Mouse (Mus musculus) forebrain, embryonic 13.5 days (tissue): ENCODE results near the gene Sbf2. TPM values are rescaled to one million over a fixed set of nuclear protein-coding genes. Genes with fewer than 3 reads are reported as not detected.
"Not testable (repeated sequence)": the region's sequence is repeated elsewhere in the genome, so short reads cannot be mapped to it uniquely, and the experiment has no call there.

Source experiments
- ATAC-seq: fragments of 200-750 bp; cut with Nextera tagmentation; 2 replicates; pipeline ENCODE4 v1.8.0; 2017
- H3K27ac ChIP-seq: fragments of 300-500 bp; sonication (generic); 2 replicates; pipeline ENCODE4 v1.5.1; 2015; ENCODE audit warnings: inconsistent platforms, mild to moderate bottlenecking, moderate library complexity
- H3K27me3 ChIP-seq: fragments of 300-500 bp; sonication (generic); 2 replicates; pipeline ENCODE4 v1.6.1; 2015; ENCODE audit warnings: mild to moderate bottlenecking, inconsistent platforms
- H3K36me3 ChIP-seq: fragments of 300-500 bp; sonication (generic); 2 replicates; pipeline ENCODE4 v1.6.1; 2015; ENCODE audit warnings: mild to moderate bottlenecking, inconsistent platforms; ENCODE audit not compliant: poor library complexity, severe bottlenecking
- H3K4me1 ChIP-seq: fragments of 300-500 bp; sonication (generic); 2 replicates; pipeline ENCODE4 v1.6.1; 2015; ENCODE audit warnings: inconsistent platforms
- H3K4me2 ChIP-seq: fragments of 300-500 bp; sonication (generic); 2 replicates; pipeline ENCODE4 v1.6.1; 2015; ENCODE audit warnings: inconsistent platforms, mild to moderate bottlenecking, moderate library complexity
- H3K4me3 ChIP-seq: fragments of 300-500 bp; sonication (generic); 2 replicates; pipeline ENCODE4 v1.5.1; 2015; ENCODE audit warnings: mild to moderate bottlenecking, inconsistent platforms
- H3K9ac ChIP-seq: fragments of 300-500 bp; sonication (generic); 2 replicates; pipeline ENCODE4 v1.6.1; 2015; ENCODE audit warnings: mild to moderate bottlenecking, inconsistent platforms
- H3K9me3 ChIP-seq: fragments of 300-500 bp; sonication (generic); replicated peaks from 2 replicates; pipeline ENCODE4 v1.6.1; 2016; ENCODE audit warnings: inconsistent platforms
- WGBS: fragments of 180-500 bp; shearing (Covaris S2); methylation state at CpG from one replicate; pipeline ENCODE4 v1.1.7; 2015; 5-methylcytosine and 5-hydroxymethylcytosine counted together
- polyA plus RNA-seq: library from polyadenylated mRNA; unstranded; fragments of >200 nt; fragmentation: Nextera tagmentation; extraction: Ambion mirVana; gene quantifications from 2 replicates; pipeline ENCODE4 v1.2.1, GENCODE M21; 2015

Sbf2 gene
- polyA plus RNA-seq, 1 experiment from 2014 or later: 51.8 TPM

GRCm38 (mm10) chr7:110645859-110646258 lies 31.1 kb upstream of the Sbf2 start:
- WGBS: 89% methylated on average over 6 of the region's 6 CpGs
- ATAC-seq: no peak

GRCm38 (mm10) chr7:110645311-110645710 lies 30.6 kb upstream of the Sbf2 start:
- H3K4me3 ChIP-seq: no peak overlapping the region
- peaks cover 7% of the 10 kb centered on the region for H3K9me3 ChIP-seq
- H3K4me2 ChIP-seq: no peak overlapping the region
- 70% methylated on average over 5 of the region's 5 CpGs for whole genome bisulfite sequencing
- no peaks in the 10 kb centered on the region for H3K36me3 ChIP-seq
- H3K27me3 ChIP-seq: no peaks in the 10 kb centered on the region
- no peak overlapping the region for H3K9ac ChIP-seq
- peak; percentile 51 for ATAC-seq
- peaks cover 3% of the 10 kb centered on the region; the same call in 1 of the 2 replicates for H3K4me1 ChIP-seq
- no peak overlapping the region for H3K27ac ChIP-seq

More at GRCm38 (mm10) chr7:110645859-110646258, 31.1 kb upstream of the Sbf2 start:
- Histone ChIP-seq H3K4me1 (peaks cover 3% of the 10 kb centered on the region; the same call in 1 of the 2 replicates), H3K27me3 (no peaks in the 10 kb centered on the region), H3K9ac (no peak overlapping the region), H3K36me3 (no peaks in the 10 kb centered on the region), H3K9me3 (peaks cover 7% of the 10 kb centered on the region), H3K4me3 (no peak overlapping the region), H3K4me2 (no peak overlapping the region), H3K27ac (no peak overlapping the region)

- peaks cover 13% of the 10 kb centered on the region for H3K4me1 ChIP-seq
- not testable (repeated sequence) for ATAC-seq, H3K9me3 ChIP-seq, H3K4me3 ChIP-seq, H3K27me3 ChIP-seq, H3K9ac ChIP-seq, H3K27ac ChIP-seq, H3K4me2 ChIP-seq, H3K36me3 ChIP-seq
- WGBS: 94% methylated on average over 3 of the region's 3 CpGs
Measured at GRCm38 (mm10) chr7:110639958-110640357, 25.2 kb upstream of the Sbf2 start.

- ATAC-seq: no peak
- no peaks in the 10 kb centered on the region for H3K9me3 ChIP-seq
- H3K27me3 ChIP-seq: 0 out of 2 replicates have a peak, but pooled peaks cover 2% of the 10 kb centered on the region
- 88% methylated on average over 11 of the region's 11 CpGs for WGBS
- H3K9ac ChIP-seq: no peak overlapping the region
- H3K36me3 ChIP-seq: no peaks in the 10 kb centered on the region
- no peak overlapping the region for H3K4me2 ChIP-seq
- no peak overlapping the region for H3K27ac ChIP-seq
- no peak overlapping the region for H3K4me3 ChIP-seq
- peaks cover 13% of the 10 kb centered on the region for H3K4me1 ChIP-seq
Measured at GRCm38 (mm10) chr7:110639291-110639915, 24.7 kb upstream of the Sbf2 start.

GRCm38 (mm10) chr7:110638305-110639110 lies 23.8 kb upstream of the Sbf2 start:
- Histone ChIP-seq H3K9me3 (no peaks in the 10 kb centered on the region), H3K9ac (no peak overlapping the region), H3K4me2 (no peak overlapping the region), H3K27ac (no peak overlapping the region), H3K4me3 (no peak overlapping the region), H3K36me3 (no peaks in the 10 kb centered on the region), H3K4me1 (peaks cover 13% of the 10 kb centered on the region), H3K27me3 (0 out of 2 replicates have a peak, but pooled peaks cover 2% of the 10 kb centered on the region)
- 30% methylated on average over 17 of the region's 17 CpGs for WGBS
- ATAC-seq: no peak

- 47% methylated on average over 1 of the region's 1 CpGs for WGBS
Measured at GRCm38 (mm10) chr7:110636559-110636958, 21.8 kb upstream of the Sbf2 start.

GRCm38 (mm10) chr7:110635929-110636328 lies 21.2 kb upstream of the Sbf2 start:
- H3K27ac ChIP-seq: no peak overlapping the region
- H3K4me2 ChIP-seq: no peak overlapping the region
- no peak overlapping the region for H3K9ac ChIP-seq
- peaks cover 10% of the 10 kb centered on the region; the same call in 1 of the 2 replicates for H3K4me1 ChIP-seq
- no peak for ATAC-seq
- 82% methylated on average over 3 of the region's 3 CpGs for WGBS
- H3K36me3 ChIP-seq: no peaks in the 10 kb centered on the region
- H3K9me3 ChIP-seq: no peaks in the 10 kb centered on the region
- peaks cover 20% of the 10 kb centered on the region for H3K27me3 ChIP-seq
- H3K4me3 ChIP-seq: no peak overlapping the region

More at GRCm38 (mm10) chr7:110636559-110636958, 21.8 kb upstream of the Sbf2 start:
- H3K36me3 ChIP-seq: no peaks in the 10 kb centered on the region
- peaks cover 14% of the 10 kb centered on the region for H3K27me3 ChIP-seq
- no peak overlapping the region for H3K4me2 ChIP-seq
- no peaks in the 10 kb centered on the region for H3K9me3 ChIP-seq
- H3K4me1 ChIP-seq: peaks cover 10% of the 10 kb centered on the region; the same call in 1 of the 2 replicates
- no peak overlapping the region for H3K27ac ChIP-seq
- no peak overlapping the region for H3K4me3 ChIP-seq
- no peak overlapping the region for H3K9ac ChIP-seq
- no peak for ATAC-seq

- WGBS: 77% methylated on average over 16 of the region's 16 CpGs
- Histone ChIP-seq H3K4me3 (no peak overlapping the region), H3K9ac (no peak overlapping the region), H3K9me3 (no peaks in the 10 kb centered on the region), H3K4me2 (no peak overlapping the region), H3K27me3 (peaks cover 61% of the 10 kb centered on the region), H3K27ac (no peak overlapping the region), H3K36me3 (no peaks in the 10 kb centered on the region), H3K4me1 (peaks cover 40% of the 10 kb centered on the region)
- ATAC-seq: no peak
Measured at GRCm38 (mm10) chr7:110631136-110631888, 16.6 kb upstream of the Sbf2 start.

- peak; percentile 91 for ATAC-seq
- H3K9me3 ChIP-seq: no peaks in the 10 kb centered on the region
- no peak overlapping the region for H3K27ac ChIP-seq
- H3K9ac ChIP-seq: peak overlapping the region; percentile 49
- peaks cover 73% of the 10 kb centered on the region for H3K27me3 ChIP-seq
- peaks cover 48% of the 10 kb centered on the region for H3K4me1 ChIP-seq
- peak overlapping the region; percentile 40 for H3K4me3 ChIP-seq
- WGBS: 1% methylated on average over 36 of the region's 36 CpGs
- peak overlapping the region; percentile 77 for H3K4me2 ChIP-seq
- H3K36me3 ChIP-seq: no peaks in the 10 kb centered on the region
Measured at GRCm38 (mm10) chr7:110629892-110630666, 15.4 kb upstream of the Sbf2 start.

GRCm38 (mm10) chr7:110628611-110629354 lies 14.1 kb upstream of the Sbf2 start:
- no peak for ATAC-seq
- no peaks in the 10 kb centered on the region for H3K36me3 ChIP-seq
- H3K4me3 ChIP-seq: peak overlapping the region; percentile 42
- peak overlapping the region; percentile 62 for H3K9ac ChIP-seq
- peaks cover 86% of the 10 kb centered on the region for H3K27me3 ChIP-seq
- under 1% methylated on average over 33 of the region's 33 CpGs for WGBS
- peaks cover 48% of the 10 kb centered on the region for H3K4me1 ChIP-seq
- peak overlapping the region; percentile 78 for H3K4me2 ChIP-seq
- no peaks in the 10 kb centered on the region for H3K9me3 ChIP-seq
- no peak overlapping the region for H3K27ac ChIP-seq

- 3% methylated on average over 11 of the region's 11 CpGs for WGBS
- H3K4me1 ChIP-seq: peaks cover 48% of the 10 kb centered on the region
- H3K27me3 ChIP-seq: peaks cover 87% of the 10 kb centered on the region
Measured at GRCm38 (mm10) chr7:110628273-110628600, 13.5 kb upstream of the Sbf2 start.

More at GRCm38 (mm10) chr7:110628273-110628600, 13.5 kb upstream of the Sbf2 start:
- no peaks in the 10 kb centered on the region for H3K36me3 ChIP-seq
- ATAC-seq: no peak
- peak overlapping the region; percentile 42 for H3K4me3 ChIP-seq
- no peaks in the 10 kb centered on the region for H3K9me3 ChIP-seq
- H3K27ac ChIP-seq: no peak overlapping the region
- peak overlapping the region; percentile 78 for H3K4me2 ChIP-seq
- H3K9ac ChIP-seq: peak overlapping the region; percentile 62; the same call in 1 of the 2 replicates
